Mouse (Mus musculus): ENCODE results near the gene Gyg. TPM values are rescaled to one million over a fixed set of nuclear protein-coding genes. Genes with fewer than 3 reads are reported as not detected.
"Not testable (repeated sequence)": the region's sequence is repeated elsewhere in the genome, so short reads cannot be mapped to it uniquely, and the experiment has no call there.

Gene Gyg
- polyA plus RNA-seq, 1 experiment from 2014 or later = 27.4 TPM

DNA sequence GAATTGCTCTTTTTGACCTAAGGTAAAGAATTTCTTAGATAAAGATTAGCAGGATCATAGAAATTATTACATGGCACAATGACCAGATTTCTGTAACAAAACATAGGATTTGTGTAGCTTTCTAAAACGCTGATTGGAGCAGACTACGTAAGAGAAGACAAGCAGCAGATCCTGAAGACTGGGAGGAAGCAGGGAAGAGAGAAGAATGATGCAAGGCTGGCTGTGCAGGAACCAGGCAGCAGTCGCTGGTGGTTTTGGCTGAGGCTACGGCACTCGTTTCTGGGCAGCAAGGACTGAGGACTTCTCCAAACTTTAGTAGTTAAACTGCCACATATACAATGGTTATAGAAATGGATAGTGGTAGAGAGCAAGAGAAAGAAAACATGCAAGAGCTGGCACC is 25.6 kb downstream of the Gyg start:
- ATAC-seq = no peak
- Histone ChIP-seq H3K4me2 (no peak overlapping the region), H3K4me1 (no peaks in the 10 kb centered on the region), H3K4me3 (no peak overlapping the region), H3K9me3 (replicated peaks) (no peaks in the 10 kb centered on the region), H3K27me3 (replicated peaks) (no peaks in the 10 kb centered on the region), H3K27ac (no peak overlapping the region), H3K9ac (no peak overlapping the region), H3K36me3 (peaks cover 30% of the 10 kb centered on the region)
- 77% methylated on average over 5 of the region's 5 CpGs for WGBS (ENCODE audit: insufficient replicate concordance)

DNA sequence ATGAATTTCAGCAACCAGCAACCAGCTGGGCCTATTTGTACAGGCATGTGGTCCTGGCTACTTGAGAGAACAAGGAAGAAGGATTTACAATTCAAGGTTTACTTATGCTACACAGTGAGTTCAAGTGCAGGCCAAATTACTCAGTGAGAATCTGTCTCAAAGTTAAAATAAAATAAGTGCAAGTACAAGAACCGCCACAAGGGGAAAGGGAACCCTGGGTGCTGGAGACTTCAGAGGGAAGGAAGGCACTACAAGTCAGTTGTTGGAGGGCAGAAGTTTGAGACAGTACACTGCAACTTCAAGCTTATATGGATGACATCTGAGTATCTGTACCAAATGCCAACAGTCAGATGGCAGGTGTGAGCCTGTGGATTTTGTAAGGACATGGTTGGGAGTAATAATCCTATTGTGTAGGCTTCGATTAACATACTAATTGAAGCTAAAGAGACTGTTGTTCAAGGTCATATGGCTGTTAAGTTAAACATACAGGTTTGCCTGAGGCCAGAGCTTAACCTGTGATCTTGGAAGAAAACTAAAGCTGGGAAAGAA is 28.0 kb downstream of the Gyg start:
- no peak for ATAC-seq

DNA sequence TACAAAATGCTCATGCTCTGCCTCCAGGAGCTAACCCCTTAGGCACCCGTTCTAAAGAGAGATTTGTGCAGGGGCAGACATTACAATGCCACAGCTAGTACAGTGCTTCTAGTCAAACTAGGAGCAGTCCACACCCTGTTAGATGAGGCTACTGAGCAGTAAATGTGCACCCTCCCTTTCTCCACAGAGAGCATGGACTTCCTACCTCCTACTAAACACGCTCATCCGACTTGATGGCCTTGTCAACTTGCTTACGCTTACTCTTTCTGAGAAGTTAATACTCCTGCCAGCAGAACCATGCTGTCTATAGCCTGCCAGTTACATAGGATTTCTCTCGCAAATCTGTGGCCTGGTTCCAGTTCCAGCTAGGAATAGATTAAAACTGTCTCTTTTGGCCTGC is 29.5 kb downstream of the Gyg start:
- Histone ChIP-seq H3K9me3 (replicated peaks) (no peaks in the 10 kb centered on the region), H3K4me1 (no peaks in the 10 kb centered on the region), H3K4me3 (no peak overlapping the region), H3K27ac (no peak overlapping the region), H3K4me2 (no peak overlapping the region), H3K27me3 (replicated peaks) (no peaks in the 10 kb centered on the region), H3K36me3 (peaks cover 20% of the 10 kb centered on the region), H3K9ac (no peak overlapping the region)
- 81% methylated on average over 5 of the region's 5 CpGs for WGBS (ENCODE audit: insufficient replicate concordance)
- ATAC-seq = no peak

More for the DNA sequence above, 28.0 kb downstream of the Gyg start:
- 68% methylated on average over 2 of the region's 2 CpGs for WGBS (ENCODE audit: insufficient replicate concordance)
- no peaks in the 10 kb centered on the region for H3K27me3 ChIP-seq (replicated peaks)
- no peak overlapping the region for H3K4me2 ChIP-seq
- H3K9ac ChIP-seq = no peak overlapping the region
- H3K27ac ChIP-seq = no peak overlapping the region
- peaks cover 26% of the 10 kb centered on the region for H3K36me3 ChIP-seq
- no peaks in the 10 kb centered on the region for H3K4me1 ChIP-seq
- H3K4me3 ChIP-seq = no peak overlapping the region
- H3K9me3 ChIP-seq (replicated peaks) = no peaks in the 10 kb centered on the region

DNA sequence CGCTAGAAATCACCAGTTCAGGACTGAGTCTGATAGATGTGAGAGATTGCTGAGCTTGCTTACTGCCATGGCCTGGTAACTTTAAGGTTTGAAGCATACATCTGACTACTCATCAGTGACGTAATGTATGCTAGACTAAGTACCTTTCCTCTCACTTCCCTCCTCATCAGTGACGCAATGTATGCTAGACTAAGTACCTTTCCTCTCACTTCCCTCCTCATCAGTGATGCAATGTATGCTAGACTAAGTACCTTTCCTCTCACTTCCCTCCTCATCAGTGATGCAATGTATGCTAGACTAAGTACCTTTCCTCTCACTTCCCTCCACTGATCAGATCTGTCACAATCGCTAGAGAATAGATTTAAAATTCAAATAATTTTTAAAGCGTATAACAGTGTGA is 33.5 kb downstream of the Gyg start:
- not testable (repeated sequence) for H3K4me3 ChIP-seq; H3K9me3 ChIP-seq (replicated peaks); ATAC-seq; H3K4me2 ChIP-seq; H3K9ac ChIP-seq; H3K27ac ChIP-seq; H3K4me1 ChIP-seq; H3K27me3 ChIP-seq (replicated peaks)
- WGBS (ENCODE audit: insufficient replicate concordance) = 79% methylated on average over 5 of the region's 5 CpGs
- peaks cover 35% of the 10 kb centered on the region for H3K36me3 ChIP-seq

DNA sequence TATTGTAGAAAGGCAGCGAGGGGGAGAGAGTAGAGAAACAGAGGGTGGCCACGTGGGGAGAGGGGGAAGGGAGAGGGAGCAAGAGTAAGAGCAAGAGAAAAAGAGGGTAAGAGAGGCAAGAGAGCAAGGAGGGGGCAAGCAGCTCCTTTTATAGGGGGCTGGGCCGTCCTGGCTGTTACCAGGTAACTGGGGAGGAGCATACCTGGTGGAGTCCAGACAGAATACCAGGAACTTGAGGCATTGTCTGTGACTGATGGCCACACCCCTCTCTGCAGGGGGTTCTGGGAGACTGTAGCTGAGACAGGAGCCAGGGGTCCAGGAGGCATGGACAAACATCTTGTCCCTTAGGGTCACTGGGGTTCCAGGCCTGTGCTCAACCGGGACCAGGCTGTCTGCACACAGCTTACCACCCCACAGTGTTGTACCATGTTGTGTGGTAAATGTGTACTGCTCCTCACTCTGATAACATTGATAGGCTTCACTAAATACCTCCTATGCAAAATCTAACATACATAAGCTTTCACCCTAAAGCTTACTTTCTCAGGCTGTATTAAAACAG is 35.4 kb downstream of the Gyg start:
- no peaks in the 10 kb centered on the region for H3K9me3 ChIP-seq (replicated peaks)
- no peaks in the 10 kb centered on the region for H3K27me3 ChIP-seq (replicated peaks)
- no peak overlapping the region for H3K27ac ChIP-seq
- 69% methylated on average over 4 of the region's 4 CpGs for WGBS (ENCODE audit: insufficient replicate concordance)
- no peak overlapping the region for H3K4me2 ChIP-seq
- no peak overlapping the region for H3K4me3 ChIP-seq
- no peaks in the 10 kb centered on the region for H3K4me1 ChIP-seq
- H3K36me3 ChIP-seq = peaks cover 31% of the 10 kb centered on the region
- H3K9ac ChIP-seq = no peak overlapping the region
- no peak for ATAC-seq

DNA sequence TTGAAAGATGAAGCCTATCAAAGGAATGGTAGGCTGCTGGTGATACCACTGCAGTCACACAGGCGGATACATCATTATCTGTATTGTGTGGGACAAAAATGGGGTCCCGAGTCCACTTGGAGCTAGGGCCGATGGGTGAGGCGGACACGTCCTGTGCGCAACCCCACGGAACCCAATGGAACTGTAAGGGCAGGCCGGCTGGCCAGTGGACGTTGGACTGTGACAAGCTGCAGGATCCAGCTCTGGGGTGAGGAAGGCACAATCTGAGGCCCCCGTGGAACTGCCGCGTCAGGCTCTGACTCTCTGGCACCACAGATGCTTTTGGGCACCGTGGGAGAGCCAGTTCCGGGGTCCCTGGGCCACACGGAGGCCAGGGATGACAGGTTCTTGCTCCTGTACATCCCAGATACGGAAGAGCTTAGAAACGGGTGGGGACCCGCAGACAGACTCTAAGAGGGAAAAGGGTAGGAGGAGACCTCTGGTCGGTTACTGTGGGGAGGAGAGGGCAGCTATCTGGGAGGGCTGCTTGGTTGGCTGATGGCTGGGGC is 36.0 kb downstream of the Gyg start:
- Histone ChIP-seq H3K9ac (no peak overlapping the region), H3K27me3 (replicated peaks) (no peaks in the 10 kb centered on the region), H3K36me3 (peaks cover 31% of the 10 kb centered on the region), H3K9me3 (replicated peaks) (no peaks in the 10 kb centered on the region), H3K27ac (no peak overlapping the region), H3K4me2 (no peak overlapping the region), H3K4me3 (no peak overlapping the region), H3K4me1 (no peaks in the 10 kb centered on the region)
- no peak for ATAC-seq
- 83% methylated on average over 19 of the region's 19 CpGs for WGBS (ENCODE audit: insufficient replicate concordance)

DNA sequence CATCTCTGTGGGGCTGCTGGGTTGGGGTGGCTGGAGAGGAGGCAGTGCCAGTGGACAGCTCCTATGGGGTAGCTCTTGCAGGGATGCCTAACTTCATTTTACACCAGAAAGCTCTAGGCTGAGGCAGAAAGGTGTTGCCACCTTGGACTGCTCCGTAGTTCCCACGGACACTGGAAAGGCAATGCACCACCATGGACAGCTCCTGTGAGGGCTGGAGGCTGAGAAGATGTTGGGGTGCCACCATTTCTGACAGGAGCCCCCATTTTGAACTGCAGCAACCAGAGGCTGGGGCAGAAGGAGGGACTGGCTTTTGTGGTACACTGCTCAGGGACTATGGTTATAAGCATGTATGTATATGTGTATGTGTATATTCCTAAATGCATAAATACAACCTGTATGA is 43.2 kb downstream of the Gyg start:
- Histone ChIP-seq H3K4me2 (no peak overlapping the region), H3K27me3 (replicated peaks) (no peaks in the 10 kb centered on the region), H3K27ac (no peak overlapping the region), H3K4me1 (no peaks in the 10 kb centered on the region), H3K4me3 (no peak overlapping the region), H3K36me3 (peaks cover 46% of the 10 kb centered on the region), H3K9me3 (replicated peaks) (no peaks in the 10 kb centered on the region), H3K9ac (no peak overlapping the region)
- WGBS (ENCODE audit: insufficient replicate concordance) = 68% methylated on average over 2 of the region's 2 CpGs
- ATAC-seq = no peak

DNA sequence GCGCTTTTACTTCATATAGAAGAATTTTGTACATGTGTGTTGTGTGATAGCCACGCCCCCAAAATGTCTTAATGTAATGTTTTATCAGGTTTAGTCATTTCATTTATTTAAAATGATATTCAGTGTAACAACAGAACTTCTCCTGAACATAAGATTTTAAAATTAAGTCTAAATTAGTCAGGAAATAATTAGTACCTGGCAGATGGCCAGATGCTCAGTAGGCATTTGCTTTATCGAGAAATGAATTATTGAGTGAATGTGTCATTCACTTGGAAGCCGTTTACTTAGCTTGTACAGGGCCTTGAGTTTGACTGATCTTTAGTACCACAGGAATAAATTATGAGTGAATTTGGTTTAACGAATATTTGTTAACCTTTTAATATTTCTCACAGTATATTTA is 46.2 kb downstream of the Gyg start:
- Histone ChIP-seq H3K27me3 (replicated peaks) (no peaks in the 10 kb centered on the region), H3K9me3 (replicated peaks) (no peaks in the 10 kb centered on the region), H3K4me3 (no peak overlapping the region), H3K4me1 (peaks cover 4% of the 10 kb centered on the region; the same call in 1 of the 2 replicates), H3K4me2 (no peak overlapping the region), H3K36me3 (peaks cover 43% of the 10 kb centered on the region), H3K27ac (no peak overlapping the region), H3K9ac (no peak overlapping the region)
- WGBS (ENCODE audit: insufficient replicate concordance) = 83% methylated on average over 5 of the region's 5 CpGs
- ATAC-seq = no peak

DNA sequence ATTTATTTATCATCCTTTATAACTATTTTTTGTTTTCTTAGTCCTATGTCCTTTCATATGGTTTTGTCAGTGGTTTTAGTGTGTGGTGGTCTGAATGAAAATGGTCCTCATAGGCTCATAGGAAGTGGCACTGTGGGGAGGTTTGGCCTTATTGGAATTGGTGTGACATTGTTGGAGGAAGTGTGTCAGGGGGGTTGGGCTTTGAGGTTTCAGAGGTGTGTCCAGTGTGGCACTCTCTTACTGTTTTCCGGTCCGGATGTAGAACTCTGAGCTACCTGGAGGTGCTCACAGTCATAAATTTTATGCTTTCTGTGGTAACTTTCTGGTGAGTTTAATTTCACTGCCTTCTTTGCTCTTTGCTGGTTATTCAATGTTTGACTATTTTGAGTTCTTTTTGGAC is 50.3 kb downstream of the Gyg start:
- ATAC-seq = no peak
- no peak overlapping the region for H3K4me3 ChIP-seq
- no peak overlapping the region for H3K9ac ChIP-seq
- no peak overlapping the region for H3K4me2 ChIP-seq
- no peaks in the 10 kb centered on the region for H3K27me3 ChIP-seq (replicated peaks)
- H3K4me1 ChIP-seq = peaks cover 4% of the 10 kb centered on the region; the same call in 1 of the 2 replicates
- 67% methylated on average over 2 of the region's 2 CpGs for WGBS (ENCODE audit: insufficient replicate concordance)
- H3K9me3 ChIP-seq (replicated peaks) = no peaks in the 10 kb centered on the region
- H3K27ac ChIP-seq = no peak overlapping the region
- H3K36me3 ChIP-seq = peaks cover 18% of the 10 kb centered on the region

DNA sequence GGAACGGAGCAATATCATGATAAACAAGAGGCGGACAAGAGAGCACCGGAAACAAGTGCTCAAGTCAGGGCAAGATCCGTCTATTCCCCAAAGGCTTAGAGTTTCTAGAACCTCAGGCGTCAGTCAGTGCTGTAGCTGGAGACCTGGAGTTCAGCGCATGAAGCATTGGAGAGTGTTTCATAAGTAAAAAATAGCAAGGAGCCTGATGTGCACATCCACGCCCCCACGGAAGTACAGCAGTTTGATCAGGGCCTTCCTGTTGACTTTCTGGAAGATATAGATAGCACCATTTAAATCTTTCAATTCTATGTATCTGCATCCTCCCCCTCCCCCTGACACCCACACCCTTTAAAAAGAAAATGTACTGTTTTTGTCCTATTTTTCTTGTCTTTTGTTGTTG is 50.8 kb downstream of the Gyg start:
- no peak overlapping the region for H3K4me3 ChIP-seq
- H3K4me2 ChIP-seq = no peak overlapping the region
- H3K36me3 ChIP-seq = peaks cover 14% of the 10 kb centered on the region
- ATAC-seq = 0 out of 2 replicates have a peak, but pooled peaks have one; percentile 18
- no peaks in the 10 kb centered on the region for H3K27me3 ChIP-seq (replicated peaks)
- H3K4me1 ChIP-seq = peaks cover 4% of the 10 kb centered on the region; the same call in 1 of the 2 replicates
- H3K9ac ChIP-seq = no peak overlapping the region
- no peaks in the 10 kb centered on the region for H3K9me3 ChIP-seq (replicated peaks)
- H3K27ac ChIP-seq = no peak overlapping the region
- WGBS (ENCODE audit: insufficient replicate concordance) = 57% methylated on average over 8 of the region's 8 CpGs

DNA sequence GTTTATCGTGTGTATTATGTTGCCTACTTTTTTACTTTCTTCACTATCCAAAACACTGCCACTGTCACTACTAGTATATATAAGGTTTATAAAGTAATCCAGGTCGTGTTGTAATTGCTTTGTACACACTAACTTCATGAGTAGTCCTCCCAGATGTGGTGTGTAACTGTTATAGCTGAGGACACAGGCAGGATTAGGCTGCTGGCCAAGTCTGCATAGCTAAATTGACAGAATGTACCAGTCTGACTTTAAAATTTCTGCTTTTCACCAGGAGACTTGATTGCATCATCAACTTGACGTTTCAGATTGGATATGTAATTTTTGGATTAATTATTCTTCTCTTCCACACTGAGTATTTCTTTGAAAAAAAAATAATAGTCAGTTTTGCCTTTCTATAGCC is 51.3 kb downstream of the Gyg start:
- no peak overlapping the region for H3K4me2 ChIP-seq
- no peak for ATAC-seq

DNA sequence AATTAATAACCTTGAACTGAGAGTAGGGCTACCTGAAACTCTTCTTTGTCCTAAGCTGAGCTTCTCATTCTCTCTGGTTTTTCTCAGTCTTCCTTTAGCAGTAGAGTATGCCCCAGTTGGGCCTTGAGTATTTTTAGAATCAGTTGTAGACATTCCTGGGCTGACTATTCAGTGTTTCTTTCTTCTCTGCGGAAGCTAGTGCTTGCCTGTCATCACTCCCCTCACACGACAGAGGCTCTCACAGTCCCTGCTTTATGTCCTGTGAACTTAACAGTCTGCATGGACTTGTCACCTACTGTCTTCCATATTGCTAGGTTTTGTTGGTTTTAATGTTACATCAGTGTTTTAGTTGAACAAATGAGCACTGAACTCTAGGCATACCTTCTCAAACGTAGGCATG is 73.0 kb downstream of the Gyg start:
- H3K27me3 ChIP-seq (replicated peaks) = no peaks in the 10 kb centered on the region
- 69% methylated on average over 3 of the region's 3 CpGs for whole genome bisulfite sequencing (ENCODE audit: insufficient replicate concordance)
- peaks cover 39% of the 10 kb centered on the region for H3K36me3 ChIP-seq
- no peak overlapping the region for H3K9ac ChIP-seq
- no peak overlapping the region for H3K4me3 ChIP-seq
- no peak overlapping the region for H3K27ac ChIP-seq
- no peaks in the 10 kb centered on the region for H3K4me1 ChIP-seq
- ATAC-seq = no peak
- H3K4me2 ChIP-seq = no peak overlapping the region
- no peaks in the 10 kb centered on the region for H3K9me3 ChIP-seq (replicated peaks)

More for the DNA sequence above, 51.3 kb downstream of the Gyg start:
- Histone ChIP-seq H3K4me3 (no peak overlapping the region), H3K4me1 (peaks cover 4% of the 10 kb centered on the region; the same call in 1 of the 2 replicates), H3K9ac (no peak overlapping the region), H3K27me3 (replicated peaks) (no peaks in the 10 kb centered on the region), H3K27ac (no peak overlapping the region), H3K9me3 (replicated peaks) (no peaks in the 10 kb centered on the region), H3K36me3 (peaks cover 12% of the 10 kb centered on the region)
- 66% methylated on average over 3 of the region's 3 CpGs for WGBS (ENCODE audit: insufficient replicate concordance)
